Mouse (Mus musculus) midbrain, embryonic 15.5 days (tissue): ENCODE measurements at regions not wholly inside any gene's neighbourhood (a gene's known extent, or its start where the extent isn't known, plus 50 kb on each side); places are given as distances from the start of the nearest gene placed in this dataset.
A peak's percentile ranks its signal among the peaks of the same experiment; 100 is the strongest.

Experiments
- ATAC-seq: fragments of 200-750 bp; cut with Nextera tagmentation; replicated peaks from 2 replicates; pipeline ENCODE4 v1.8.0; 2017; ENCODE audit warnings: moderate TSS enrichment
- H3K27ac ChIP-seq: fragments of 300-500 bp; sonication (generic); 2 replicates; pipeline ENCODE4 v1.5.1; 2015; ENCODE audit warnings: mild to moderate bottlenecking, inconsistent platforms
- H3K27me3 ChIP-seq: fragments of 300-500 bp; sonication (generic); replicated peaks from 2 replicates; pipeline ENCODE4 v1.6.1; 2015; ENCODE audit warnings: inconsistent platforms
- H3K36me3 ChIP-seq: fragments of 300-500 bp; sonication (generic); replicated peaks from 2 replicates; pipeline ENCODE4 v1.6.1; 2015; ENCODE audit warnings: inconsistent platforms
- H3K4me1 ChIP-seq: fragments of 300-500 bp; sonication (generic); 2 replicates; pipeline ENCODE4 v1.6.1; 2015; ENCODE audit warnings: inconsistent platforms
- H3K4me2 ChIP-seq: fragments of 300-500 bp; sonication (generic); 2 replicates; pipeline ENCODE4 v1.6.1; 2015; ENCODE audit warnings: inconsistent platforms, mild to moderate bottlenecking, moderate library complexity
- H3K4me3 ChIP-seq: fragments of 300-500 bp; sonication (generic); 2 replicates; pipeline ENCODE4 v1.5.1; 2015; ENCODE audit warnings: mild to moderate bottlenecking, inconsistent platforms
- H3K9ac ChIP-seq: fragments of 300-500 bp; sonication (generic); 2 replicates; pipeline ENCODE4 v1.6.1; 2015; ENCODE audit warnings: mild to moderate bottlenecking, inconsistent platforms
- H3K9me3 ChIP-seq: fragments of 300-500 bp; sonication (generic); 2 replicates; pipeline ENCODE4 v1.6.1; 2016; ENCODE audit warnings: inconsistent platforms
- WGBS: fragments of 180-500 bp; shearing (Covaris S2); methylation state at CpG from one replicate; pipeline ENCODE4 v1.1.7; 2015; ENCODE audit warnings: mixed read lengths; 5-methylcytosine and 5-hydroxymethylcytosine counted together

GRCm38 (mm10) chr9:14031358-14032047 is 204.0 kb downstream of the Fam76b start:
- Histone ChIP-seq H3K27me3 (no peaks in the 10 kb centered on the region), H3K9ac (no peak overlapping the region), H3K4me1 (peaks cover 5% of the 10 kb centered on the region; the same call in 1 of the 2 replicates), H3K9me3 (no peaks in the 10 kb centered on the region), H3K4me2 (no peak overlapping the region), H3K27ac (0 out of 2 replicates have a peak overlapping the region, but pooled peaks have one; percentile 15), H3K4me3 (no peak overlapping the region), H3K36me3 (no peaks in the 10 kb centered on the region)
- WGBS: 42% methylated on average over 6 of the region's 6 CpGs
- ATAC-seq: peak; percentile 86

- Histone ChIP-seq H3K27me3 (no peaks in the 10 kb centered on the region), H3K27ac (0 out of 2 replicates have a peak overlapping the region, but pooled peaks have one; percentile 15), H3K9me3 (no peaks in the 10 kb centered on the region), H3K4me1 (peaks cover 5% of the 10 kb centered on the region; the same call in 1 of the 2 replicates), H3K36me3 (no peaks in the 10 kb centered on the region), H3K4me2 (no peak overlapping the region), H3K9ac (no peak overlapping the region), H3K4me3 (no peak overlapping the region)
- peak; percentile 65; the same call in 1 of the 2 replicates for ATAC-seq
- 50% methylated on average over 1 of the region's 1 CpGs for WGBS
Observed at GRCm38 (mm10) chr9:14032048-14032362, 204.5 kb downstream of the Fam76b start.

DNA sequence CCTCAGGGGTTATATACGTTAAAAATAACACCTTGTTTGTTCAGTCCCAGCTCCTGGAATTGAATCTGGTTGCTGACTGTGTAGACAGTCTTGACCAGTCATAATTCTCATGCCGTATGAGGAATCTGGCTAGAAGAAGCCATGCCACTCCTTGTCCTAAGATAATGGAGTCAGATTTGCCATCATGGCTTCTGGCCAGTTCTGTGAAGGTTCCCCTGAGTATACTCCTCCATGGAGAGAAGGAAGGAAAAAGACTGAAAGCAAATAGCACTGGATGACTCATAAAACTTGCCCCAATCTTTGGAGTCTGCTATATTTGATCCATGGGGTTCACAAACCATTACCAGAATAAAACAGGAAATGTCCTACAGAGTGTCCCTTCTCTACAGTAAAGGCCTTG is 208.0 kb downstream of the Fam76b start:
- WGBS: 88% methylated on average over 2 of the region's 2 CpGs
- Histone ChIP-seq H3K4me1 (peaks cover 5% of the 10 kb centered on the region; the same call in 1 of the 2 replicates), H3K9ac (no peak overlapping the region), H3K27ac (no peak overlapping the region), H3K4me2 (no peak overlapping the region), H3K4me3 (no peak overlapping the region), H3K27me3 (no peaks in the 10 kb centered on the region), H3K36me3 (no peaks in the 10 kb centered on the region), H3K9me3 (no peaks in the 10 kb centered on the region)
- ATAC-seq: no peak

- Histone ChIP-seq H3K9ac (no peak overlapping the region), H3K4me1 (no peaks in the 10 kb centered on the region), H3K27ac (no peak overlapping the region), H3K4me2 (no peak overlapping the region), H3K4me3 (no peak overlapping the region), H3K27me3 (no peaks in the 10 kb centered on the region), H3K9me3 (no peaks in the 10 kb centered on the region), H3K36me3 (no peaks in the 10 kb centered on the region)
- no peak for ATAC-seq
- WGBS: 75% methylated on average over 2 of the region's 2 CpGs
Observed at GRCm38 (mm10) chr9:14041900-14042435, 214.5 kb downstream of the Fam76b start.

DNA sequence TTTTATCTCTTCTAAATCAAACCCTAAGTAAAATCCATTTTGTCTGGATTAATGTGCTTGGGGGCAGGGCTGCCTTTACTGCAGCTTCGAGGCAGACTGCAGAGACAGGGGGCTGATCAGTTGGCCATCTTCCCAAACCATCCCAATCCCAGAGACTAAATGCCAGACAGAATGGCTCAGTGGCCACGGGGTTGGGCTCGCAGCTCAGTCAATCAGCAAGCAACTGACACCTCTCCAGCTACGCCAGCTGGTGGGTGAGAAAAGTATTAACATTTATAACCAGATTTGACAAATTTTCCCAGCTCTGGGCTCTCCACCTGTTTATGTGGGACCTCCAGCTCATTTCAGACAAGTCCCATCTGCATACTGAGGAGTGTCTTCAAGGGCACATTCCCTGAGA is 220.7 kb downstream of the Fam76b start:
- Histone ChIP-seq H3K4me1 (no peaks in the 10 kb centered on the region), H3K27ac (no peak overlapping the region), H3K9me3 (no peaks in the 10 kb centered on the region), H3K4me3 (no peak overlapping the region), H3K27me3 (no peaks in the 10 kb centered on the region), H3K4me2 (no peak overlapping the region), H3K9ac (no peak overlapping the region), H3K36me3 (no peaks in the 10 kb centered on the region)
- 71% methylated on average over 4 of the region's 4 CpGs for WGBS
- ATAC-seq: no peak

GRCm38 (mm10) chr9:14053704-14054103 is 221.2 kb upstream of the Sesn3 start:
- H3K4me1 ChIP-seq: peaks cover 6% of the 10 kb centered on the region
- no peaks in the 10 kb centered on the region for H3K36me3 ChIP-seq
- H3K27me3 ChIP-seq: no peaks in the 10 kb centered on the region
- H3K4me2 ChIP-seq: no peak overlapping the region
- no peaks in the 10 kb centered on the region for H3K9me3 ChIP-seq
- no peak overlapping the region for H3K4me3 ChIP-seq
- ATAC-seq: no peak
- no peak overlapping the region for H3K9ac ChIP-seq
- 40% methylated on average over 2 of the region's 2 CpGs for WGBS
- H3K27ac ChIP-seq: no peak overlapping the region

GRCm38 (mm10) chr9:14056410-14057172 is 218.3 kb upstream of the Sesn3 start:
- Histone ChIP-seq H3K4me3 (no peak overlapping the region), H3K36me3 (no peaks in the 10 kb centered on the region), H3K4me1 (peaks cover 14% of the 10 kb centered on the region), H3K27me3 (no peaks in the 10 kb centered on the region), H3K9ac (no peak overlapping the region), H3K9me3 (no peaks in the 10 kb centered on the region), H3K27ac (no peak overlapping the region), H3K4me2 (no peak overlapping the region)
- ATAC-seq: no peak
- 91% methylated on average over 10 of the region's 10 CpGs for WGBS

DNA sequence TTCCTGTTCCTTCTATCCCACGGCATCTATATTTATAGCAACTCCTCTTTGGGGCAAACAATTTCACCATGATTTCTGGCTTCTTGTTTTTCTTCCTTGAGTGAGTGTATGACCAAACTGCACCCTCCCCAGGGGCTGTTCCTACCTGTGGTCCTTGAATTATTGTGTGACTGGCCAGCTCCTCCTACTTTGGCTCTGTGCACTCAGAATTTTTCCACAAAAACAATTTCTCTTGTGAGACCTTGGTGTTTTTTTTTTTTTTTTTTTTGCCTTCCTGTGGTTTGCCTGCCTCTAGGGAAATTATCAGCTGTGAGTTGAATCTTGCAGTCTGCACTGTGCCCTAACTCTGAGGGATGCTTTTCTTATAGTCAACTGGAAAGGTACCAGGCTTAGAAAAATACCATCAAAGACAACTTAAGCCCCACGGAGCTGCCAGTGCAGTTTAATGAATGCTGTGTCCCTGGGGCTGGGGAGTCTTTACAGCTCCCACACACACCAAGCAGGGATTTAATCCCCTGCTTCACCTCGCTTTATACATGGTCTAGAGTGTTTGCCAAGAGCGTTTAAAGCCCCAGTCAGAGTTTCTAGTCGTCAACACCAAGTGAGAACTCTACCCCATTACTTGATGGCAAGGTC is 216.2 kb upstream of the Sesn3 start:
- Histone ChIP-seq H3K36me3 (no peaks in the 10 kb centered on the region), H3K9me3 (no peaks in the 10 kb centered on the region), H3K9ac (no peak overlapping the region), H3K27ac (peak overlapping the region; percentile 46), H3K27me3 (no peaks in the 10 kb centered on the region), H3K4me1 (peaks cover 14% of the 10 kb centered on the region), H3K4me3 (no peak overlapping the region), H3K4me2 (no peak overlapping the region)
- 9% methylated on average over 5 of the region's 5 CpGs for WGBS
- peak; percentile 86 for ATAC-seq

DNA sequence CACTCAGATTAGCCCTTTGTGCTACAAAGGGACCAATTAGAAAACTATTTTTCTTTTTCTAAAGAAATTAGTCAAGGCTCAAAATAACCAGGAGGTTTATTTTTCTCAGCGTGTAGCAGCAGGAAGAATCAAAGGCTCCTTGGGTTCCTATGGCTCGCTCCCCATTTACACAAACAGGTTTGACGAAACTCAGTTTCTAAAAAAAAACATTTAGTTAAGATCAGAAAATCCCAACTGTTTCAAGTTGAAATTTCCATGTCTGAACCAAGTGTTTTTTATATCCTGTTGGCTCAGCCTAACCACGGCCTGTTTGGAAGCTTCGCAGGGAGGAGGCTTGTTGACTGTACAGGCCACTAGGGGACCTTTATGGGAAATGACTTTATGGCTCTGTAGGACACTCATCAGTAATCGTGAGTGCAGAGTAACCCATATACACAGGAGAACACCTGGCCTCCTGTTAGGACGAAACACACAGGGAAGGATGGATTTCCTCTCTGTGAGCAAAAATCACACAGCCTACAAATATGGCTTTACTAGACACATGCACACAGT is 215.6 kb upstream of the Sesn3 start:
- Histone ChIP-seq H3K36me3 (no peaks in the 10 kb centered on the region), H3K9ac (no peak overlapping the region), H3K4me3 (no peak overlapping the region), H3K27me3 (no peaks in the 10 kb centered on the region), H3K4me1 (peaks cover 14% of the 10 kb centered on the region), H3K4me2 (no peak overlapping the region), H3K27ac (peak overlapping the region; percentile 46; the same call in 1 of the 2 replicates), H3K9me3 (no peaks in the 10 kb centered on the region)
- 38% methylated on average over 7 of the region's 7 CpGs for WGBS
- peak; percentile 49 for ATAC-seq

- peaks cover 4% of the 10 kb centered on the region; the same call in 1 of the 2 replicates for H3K9me3 ChIP-seq
- H3K27me3 ChIP-seq: no peaks in the 10 kb centered on the region
- H3K9ac ChIP-seq: no peak overlapping the region
- no peak overlapping the region for H3K4me2 ChIP-seq
- peaks cover 14% of the 10 kb centered on the region for H3K4me1 ChIP-seq
- 94% methylated on average over 2 of the region's 2 CpGs for WGBS
- ATAC-seq: no peak
- no peak overlapping the region for H3K27ac ChIP-seq
- H3K36me3 ChIP-seq: no peaks in the 10 kb centered on the region
- H3K4me3 ChIP-seq: no peak overlapping the region
Observed at GRCm38 (mm10) chr9:14060257-14060656, 214.6 kb upstream of the Sesn3 start.

- Histone ChIP-seq H3K4me2 (no peak overlapping the region), H3K9me3 (peaks cover 5% of the 10 kb centered on the region; the same call in 1 of the 2 replicates), H3K4me3 (no peak overlapping the region), H3K9ac (no peak overlapping the region), H3K4me1 (peaks cover 14% of the 10 kb centered on the region), H3K27me3 (no peaks in the 10 kb centered on the region), H3K27ac (no peak overlapping the region), H3K36me3 (no peaks in the 10 kb centered on the region)
- WGBS: 85% methylated on average over 5 of the region's 5 CpGs
- no peak for ATAC-seq
Observed at GRCm38 (mm10) chr9:14061389-14061788, 213.5 kb upstream of the Sesn3 start.

DNA sequence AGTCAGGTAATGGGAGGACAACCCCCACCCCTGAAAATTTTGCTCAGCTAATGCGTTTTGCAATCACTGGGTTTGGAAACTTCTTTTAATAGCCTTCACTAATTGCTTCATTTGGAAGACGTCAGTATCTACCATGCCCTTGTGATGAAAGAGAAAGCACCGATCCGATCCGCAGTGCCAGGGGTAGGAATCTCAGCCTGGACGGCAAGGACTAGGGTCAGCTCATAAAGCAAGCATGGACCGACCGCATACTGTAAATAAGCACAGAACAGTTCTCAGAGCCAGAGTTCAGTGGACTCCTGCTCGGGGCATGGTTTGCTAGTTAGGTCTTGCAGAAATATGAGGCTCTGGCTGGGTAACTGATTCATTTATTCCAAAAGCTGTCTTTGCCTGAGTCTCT is 213.0 kb upstream of the Sesn3 start:
- H3K27ac ChIP-seq: no peak overlapping the region
- H3K36me3 ChIP-seq: no peaks in the 10 kb centered on the region
- no peak overlapping the region for H3K4me2 ChIP-seq
- H3K4me1 ChIP-seq: peaks cover 14% of the 10 kb centered on the region
- H3K9me3 ChIP-seq: peaks cover 5% of the 10 kb centered on the region; the same call in 1 of the 2 replicates
- no peak overlapping the region for H3K9ac ChIP-seq
- ATAC-seq: no peak
- H3K27me3 ChIP-seq: no peaks in the 10 kb centered on the region
- no peak overlapping the region for H3K4me3 ChIP-seq
- WGBS: 89% methylated on average over 9 of the region's 9 CpGs
